Mouse (Mus musculus): Measurements from ENCODE around the gene Epn2.

The Epn2 gene

GRCm38 (mm10) chr11:61535530-61535929 lies 44.0 kb downstream of the Epn2 start:
- DNase-seq = no peak

- no peak for DNase-seq
Observed at GRCm38 (mm10) chr11:61533571-61533970, 45.9 kb downstream of the Epn2 start.

- no peak for DNase-seq
Observed at GRCm38 (mm10) chr11:61532820-61533219, 46.7 kb downstream of the Epn2 start.

- DNase-seq = no peak
Observed at GRCm38 (mm10) chr11:61529268-61529713, 50.2 kb downstream of the Epn2 start.

- DNase-seq = no peak
Observed at GRCm38 (mm10) chr11:61526872-61527271, 52.6 kb downstream of the Epn2 start.

GRCm38 (mm10) chr11:61519484-61520107 lies 59.9 kb downstream of the Epn2 start:
- no peak for DNase-seq

- DNase-seq = no peak
Observed at GRCm38 (mm10) chr11:61518871-61519270, 60.6 kb downstream of the Epn2 start.

- DNase-seq = no peak
Observed at GRCm38 (mm10) chr11:61517971-61518370, 61.5 kb downstream of the Epn2 start.

GRCm38 (mm10) chr11:61514953-61515352 lies 64.5 kb downstream of the Epn2 start:
- DNase-seq = peak; percentile 34 to 40

- DNase-seq = peak; percentile 93 to 94
Observed at GRCm38 (mm10) chr11:61504713-61505257, 74.7 kb downstream of the Epn2 start, which contains the start of gene B9d1. Gene B9d1 (plus strand): TSS chr11:61505144.

- DNase-seq = no peak
Observed at GRCm38 (mm10) chr11:61503933-61504332, 75.6 kb downstream of the Epn2 start.

- DNase-seq = peak; percentile 56 to 63
Observed at GRCm38 (mm10) chr11:61498736-61499504, 80.6 kb downstream of the Epn2 start.

GRCm38 (mm10) chr11:61497490-61497889 lies 82.0 kb downstream of the Epn2 start:
- no peak for DNase-seq

GRCm38 (mm10) chr11:61495528-61495927 lies 84.0 kb downstream of the Epn2 start:
- no peak for DNase-seq

- peak; percentile 96 for DNase-seq
Observed at GRCm38 (mm10) chr11:61494129-61494997, 85.1 kb downstream of the Epn2 start, which contains the start of gene Mapk7. Gene Mapk7 (minus strand): TSS chr11:61494406.

GRCm38 (mm10) chr11:61493525-61494128 lies 85.9 kb downstream of the Epn2 start:
- no peak for DNase-seq

- no peak for DNase-seq
Observed at GRCm38 (mm10) chr11:61492749-61493401, 86.6 kb downstream of the Epn2 start.

GRCm38 (mm10) chr11:61490944-61491520 lies 88.5 kb downstream of the Epn2 start:
- DNase-seq = no peak

GRCm38 (mm10) chr11:61489874-61490273 lies 89.6 kb downstream of the Epn2 start:
- DNase-seq = no peak

- no peak for DNase-seq
Observed at GRCm38 (mm10) chr11:61489085-61489484, 90.4 kb downstream of the Epn2 start.

- DNase-seq = no peak
Observed at GRCm38 (mm10) chr11:61487936-61488335, 91.6 kb downstream of the Epn2 start.

Data from B cell, adult 2 months (primary cell).